Mouse (Mus musculus): ENCODE measurements around the gene Ccnd1. TPM values are rescaled to one million over a fixed set of nuclear protein-coding genes. Genes with fewer than 3 reads are reported as not detected.
"Not testable (repeated sequence)": the region's sequence is repeated elsewhere in the genome, so short reads cannot be mapped to it uniquely, and the experiment has no call there.

Ccnd1 gene
- polyA plus RNA-seq, 1 experiment, result 12.9 TPM

DNA sequence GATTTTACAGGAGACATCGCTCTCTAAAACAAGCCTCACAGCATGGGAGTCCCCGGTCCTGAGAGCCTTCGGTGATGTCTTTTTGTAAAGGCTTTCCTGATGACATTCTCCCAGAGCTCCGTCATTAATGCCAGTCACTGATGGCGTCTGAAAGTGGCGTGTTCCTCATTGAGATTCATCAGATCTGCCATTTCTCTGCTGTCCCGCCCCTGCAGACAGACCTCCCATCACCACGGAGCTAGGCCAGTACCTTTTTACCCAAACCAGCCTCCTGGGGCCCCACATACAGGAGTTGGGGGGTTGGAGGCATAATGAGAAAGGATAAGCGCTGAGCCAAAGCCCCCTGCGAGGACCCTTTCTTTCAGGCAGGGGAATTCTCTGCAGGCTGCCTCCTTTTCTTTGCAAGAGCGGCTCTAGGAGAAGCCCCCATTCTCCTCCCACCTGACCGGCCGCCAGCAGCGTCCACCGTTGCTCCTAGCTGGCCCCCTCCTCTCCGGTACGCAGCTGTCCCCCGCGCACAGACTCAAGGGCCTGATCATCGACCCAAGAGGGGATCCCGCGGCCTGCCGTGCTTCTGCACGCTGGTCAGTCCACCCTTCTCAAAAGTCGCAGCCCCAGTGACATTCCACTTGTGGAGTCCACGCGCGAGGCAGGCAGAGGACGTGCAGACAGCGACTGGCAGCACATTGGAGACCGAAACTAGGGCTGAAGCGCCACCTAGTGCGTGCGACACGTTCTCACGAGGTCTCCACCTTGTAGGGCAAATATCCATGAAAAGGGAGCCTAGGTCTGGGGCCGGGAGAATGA, 44.2 kb downstream of the Ccnd1 start:
- TF ChIP-seq FLI1 (IDR thresholded peaks at IDR 0.05; ENCODE audit: low read length) (no peak), GATA1 (IDR thresholded peaks at IDR 0.05; ENCODE audit: borderline replicate concordance, low read length) (no peak)
- Histone ChIP-seq H3K27me3 (replicated peaks) (peaks cover 72% of the 10 kb centered on the region), H3K36me3 (replicated peaks; ENCODE audit: low read length) (no peaks in the 10 kb centered on the region), H3K4me1 (peaks cover 29% of the 10 kb centered on the region), H3K9me3 (no peaks in the 10 kb centered on the region), H3K4me3 (replicated peaks) (peak overlapping the region; percentile 94)

DNA sequence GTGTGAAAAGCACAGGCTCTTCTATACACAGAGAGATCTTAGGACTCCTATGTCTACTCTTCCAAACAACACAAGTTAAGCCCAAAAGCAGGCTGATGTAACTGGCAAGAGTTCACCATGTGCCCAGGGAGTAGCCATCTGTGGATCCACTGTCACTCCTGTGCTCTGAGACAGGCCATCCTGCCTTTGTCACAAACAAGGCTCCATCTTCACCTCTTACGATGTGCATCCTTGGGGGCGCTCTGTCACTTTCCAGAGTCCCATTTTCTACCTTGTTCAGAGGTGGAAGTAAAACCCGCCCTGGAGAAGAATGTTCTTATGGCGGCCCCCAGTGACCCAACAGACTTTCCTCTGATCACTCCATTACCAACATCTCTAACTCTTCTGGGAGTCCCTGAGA, 45.0 kb downstream of the Ccnd1 start:
- H3K4me3 ChIP-seq (replicated peaks), result peak overlapping the region; percentile 94
- no peak for TF ChIP-seq GATA1 (IDR thresholded peaks at IDR 0.05; ENCODE audit: borderline replicate concordance, low read length)
- H3K36me3 ChIP-seq (replicated peaks; ENCODE audit: low read length), result no peaks in the 10 kb centered on the region
- H3K4me1 ChIP-seq, result peaks cover 29% of the 10 kb centered on the region
- H3K9me3 ChIP-seq, result no peaks in the 10 kb centered on the region
- peaks cover 71% of the 10 kb centered on the region for H3K27me3 ChIP-seq (replicated peaks)

DNA sequence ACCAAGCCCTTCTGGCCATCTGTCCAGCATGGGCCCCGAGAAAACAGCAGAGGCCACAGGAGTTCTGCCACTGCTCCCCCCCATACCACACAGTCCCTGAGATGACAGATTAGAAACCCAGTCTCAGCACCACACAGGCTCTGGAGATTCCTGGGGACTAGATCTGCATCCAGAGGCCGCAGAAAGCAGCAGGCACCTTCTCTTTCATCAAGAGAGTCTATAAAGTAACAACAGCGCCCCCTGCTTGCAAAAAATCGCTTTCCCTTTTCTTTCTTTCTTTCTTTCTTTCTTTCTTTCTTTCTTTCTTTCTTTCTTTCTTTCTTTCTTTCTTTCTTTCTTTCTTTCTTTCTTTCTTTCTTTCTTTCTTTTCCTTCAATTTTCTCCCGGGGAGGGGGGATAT, 45.5 kb downstream of the Ccnd1 start:
- Histone ChIP-seq H3K27me3 (replicated peaks) (peaks cover 71% of the 10 kb centered on the region), H3K36me3 (replicated peaks; ENCODE audit: low read length) (no peaks in the 10 kb centered on the region), H3K9me3 (no peaks in the 10 kb centered on the region), H3K4me3 (replicated peaks) (peak overlapping the region; percentile 94), H3K4me1 (peaks cover 29% of the 10 kb centered on the region)
- TF ChIP-seq GATA1 (IDR thresholded peaks at IDR 0.05; ENCODE audit: borderline replicate concordance, low read length) (no peak), FLI1 (IDR thresholded peaks at IDR 0.05; ENCODE audit: low read length) (no peak)

DNA sequence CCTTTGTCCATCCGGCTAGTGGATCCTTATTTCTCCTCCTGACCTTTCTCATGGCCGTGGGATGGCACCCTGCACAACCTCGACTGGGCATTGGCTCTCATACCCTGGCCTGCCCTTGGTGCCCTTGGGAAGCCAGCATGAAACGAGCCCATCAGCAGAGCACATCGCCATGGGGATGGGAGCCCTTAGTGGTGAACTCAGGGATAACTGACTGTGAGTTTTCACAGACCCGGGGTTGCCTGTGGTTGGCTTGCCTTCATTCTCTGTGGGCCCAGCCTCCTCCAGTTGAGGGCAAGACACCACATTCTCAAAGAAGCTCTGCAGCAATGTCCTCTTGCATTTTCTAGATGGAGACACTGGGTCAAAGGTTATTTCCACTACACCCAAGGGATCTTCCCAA, 47.4 kb downstream of the Ccnd1 start:
- Histone ChIP-seq H3K4me3 (replicated peaks) (no peak overlapping the region), H3K36me3 (replicated peaks; ENCODE audit: low read length) (no peaks in the 10 kb centered on the region), H3K9me3 (0 out of 2 replicates have a peak, but pooled peaks cover 7% of the 10 kb centered on the region), H3K4me1 (peaks cover 29% of the 10 kb centered on the region), H3K27me3 (replicated peaks) (peaks cover 66% of the 10 kb centered on the region)
- TF ChIP-seq FLI1 (IDR thresholded peaks at IDR 0.05; ENCODE audit: low read length) (no peak), GATA1 (IDR thresholded peaks at IDR 0.05; ENCODE audit: borderline replicate concordance, low read length) (no peak)

DNA sequence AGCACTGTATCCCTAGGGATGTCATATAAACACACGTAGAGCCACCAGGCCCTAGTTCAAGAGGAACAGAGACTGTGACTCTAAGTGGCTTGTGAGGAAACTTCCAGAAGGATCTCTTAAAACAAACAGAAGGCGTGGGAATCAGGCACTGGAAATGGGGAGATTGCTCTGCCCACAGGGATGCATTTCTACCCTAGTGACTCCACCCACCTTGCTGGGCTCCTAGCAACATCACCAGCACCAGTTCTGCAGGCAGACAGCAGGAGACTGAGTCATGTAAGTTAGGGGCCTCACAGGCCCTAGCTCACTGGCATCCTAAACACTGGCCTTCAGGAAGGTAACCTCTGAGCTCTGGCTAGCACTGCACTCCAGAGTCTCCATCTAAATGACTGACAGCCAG, 47.9 kb downstream of the Ccnd1 start:
- Histone ChIP-seq H3K4me3 (replicated peaks) (no peak overlapping the region), H3K9me3 (0 out of 2 replicates have a peak, but pooled peaks cover 7% of the 10 kb centered on the region), H3K4me1 (peaks cover 25% of the 10 kb centered on the region), H3K27me3 (replicated peaks) (peaks cover 66% of the 10 kb centered on the region), H3K36me3 (replicated peaks; ENCODE audit: low read length) (no peaks in the 10 kb centered on the region)
- TF ChIP-seq FLI1 (IDR thresholded peaks at IDR 0.05; ENCODE audit: low read length) (no peak), GATA1 (IDR thresholded peaks at IDR 0.05; ENCODE audit: borderline replicate concordance, low read length) (no peak)

DNA sequence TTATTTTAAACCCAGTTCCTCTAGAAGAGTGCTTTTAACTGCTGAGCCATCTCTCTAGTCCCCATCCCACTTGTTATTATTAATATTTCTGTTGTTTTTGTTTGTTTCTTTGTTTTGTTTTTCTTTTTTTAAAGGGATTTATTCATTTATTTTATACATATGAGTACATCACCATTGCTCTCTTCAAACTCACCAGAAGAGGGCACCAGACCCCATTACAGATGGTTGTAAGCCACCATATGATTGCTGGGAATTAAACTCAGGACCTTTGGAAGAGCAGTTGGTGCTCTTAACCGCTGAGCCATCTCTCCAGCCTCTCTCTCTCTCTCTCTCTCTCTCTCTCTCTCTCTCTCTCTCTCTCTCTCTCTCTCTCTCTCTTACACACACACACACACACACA, 49.1 kb downstream of the Ccnd1 start:
- H3K27me3 ChIP-seq (replicated peaks), result peaks cover 56% of the 10 kb centered on the region
- H3K9me3 ChIP-seq; H3K36me3 ChIP-seq (replicated peaks; ENCODE audit: low read length); H3K4me3 ChIP-seq (replicated peaks): not testable (repeated sequence)
- H3K4me1 ChIP-seq, result peaks cover 13% of the 10 kb centered on the region

DNA sequence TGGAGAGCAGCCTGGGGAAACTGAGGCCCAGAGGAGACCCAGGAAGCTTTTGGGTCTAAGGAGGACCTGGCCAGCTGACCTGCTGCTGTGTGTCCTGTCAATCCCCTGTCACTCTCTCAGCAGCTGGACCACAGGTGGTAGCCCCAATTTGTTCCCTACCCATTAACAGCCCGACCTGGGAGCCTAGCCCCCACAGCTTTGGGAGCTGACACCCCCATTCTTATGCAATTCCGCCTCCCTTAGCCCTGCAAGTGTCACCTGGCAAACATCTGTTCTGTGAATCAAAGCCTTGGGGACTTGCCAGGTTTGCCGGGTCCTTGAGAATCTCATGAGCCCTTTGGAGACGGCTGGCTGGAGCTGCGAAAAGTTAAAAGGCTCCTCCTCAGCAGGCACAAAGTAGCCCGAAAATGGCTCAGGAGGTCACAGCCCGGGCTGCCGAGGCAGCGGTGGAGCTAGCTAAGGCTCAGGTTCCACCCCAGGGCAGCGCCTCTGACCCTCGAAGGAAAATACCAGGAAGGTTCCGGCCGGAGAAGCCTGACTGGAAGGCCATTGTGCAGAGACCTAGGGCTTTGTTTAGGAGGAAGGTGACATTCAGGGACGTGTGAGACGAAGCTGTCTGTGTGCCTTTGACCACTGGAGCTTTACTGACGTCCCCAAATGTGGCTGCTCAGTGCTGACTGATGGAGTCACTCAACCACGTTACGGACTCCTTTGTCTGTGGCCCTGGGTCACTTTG, 51.0 kb downstream of the Ccnd1 start:
- no peaks in the 10 kb centered on the region for H3K36me3 ChIP-seq (replicated peaks; ENCODE audit: low read length)
- TF ChIP-seq FLI1 (IDR thresholded peaks at IDR 0.05; ENCODE audit: low read length) (no peak), GATA1 (IDR thresholded peaks at IDR 0.05; ENCODE audit: borderline replicate concordance, low read length) (no peak)
- H3K4me3 ChIP-seq (replicated peaks), result no peak overlapping the region
- H3K9me3 ChIP-seq, result 0 out of 2 replicates have a peak, but pooled peaks cover 7% of the 10 kb centered on the region
- peaks cover 58% of the 10 kb centered on the region for H3K27me3 ChIP-seq (replicated peaks)
- no peaks in the 10 kb centered on the region for H3K4me1 ChIP-seq

DNA sequence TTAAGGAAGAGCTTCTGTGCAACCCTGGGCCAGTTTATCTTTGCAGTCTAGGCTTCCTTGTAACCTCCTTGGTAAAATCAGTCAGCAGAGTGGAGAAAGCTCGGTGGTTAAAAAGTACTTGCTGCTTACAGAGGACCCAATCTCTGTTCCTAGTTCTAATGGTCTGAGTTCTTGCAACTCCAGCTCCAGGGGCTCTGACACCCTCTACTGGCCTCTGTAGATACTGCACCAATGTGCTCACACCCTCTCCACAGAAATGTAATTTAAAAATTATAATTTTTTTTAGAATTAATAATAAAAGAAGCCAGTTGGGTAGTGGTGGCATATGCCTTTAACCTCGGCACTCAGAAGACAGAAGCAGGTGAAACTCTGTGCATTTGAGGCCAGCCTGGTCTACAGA, 52.1 kb downstream of the Ccnd1 start:
- H3K9me3 ChIP-seq, result 0 out of 2 replicates have a peak, but pooled peaks cover 7% of the 10 kb centered on the region
- H3K4me1 ChIP-seq, result no peaks in the 10 kb centered on the region
- no peaks in the 10 kb centered on the region for H3K36me3 ChIP-seq (replicated peaks; ENCODE audit: low read length)
- H3K27me3 ChIP-seq (replicated peaks), result peaks cover 63% of the 10 kb centered on the region
- H3K4me3 ChIP-seq (replicated peaks), result no peak overlapping the region
- no peak for TF ChIP-seq GATA1 (IDR thresholded peaks at IDR 0.05; ENCODE audit: borderline replicate concordance, low read length)
- TF ChIP-seq FLI1 (IDR thresholded peaks at IDR 0.05; ENCODE audit: low read length), result no peak

DNA sequence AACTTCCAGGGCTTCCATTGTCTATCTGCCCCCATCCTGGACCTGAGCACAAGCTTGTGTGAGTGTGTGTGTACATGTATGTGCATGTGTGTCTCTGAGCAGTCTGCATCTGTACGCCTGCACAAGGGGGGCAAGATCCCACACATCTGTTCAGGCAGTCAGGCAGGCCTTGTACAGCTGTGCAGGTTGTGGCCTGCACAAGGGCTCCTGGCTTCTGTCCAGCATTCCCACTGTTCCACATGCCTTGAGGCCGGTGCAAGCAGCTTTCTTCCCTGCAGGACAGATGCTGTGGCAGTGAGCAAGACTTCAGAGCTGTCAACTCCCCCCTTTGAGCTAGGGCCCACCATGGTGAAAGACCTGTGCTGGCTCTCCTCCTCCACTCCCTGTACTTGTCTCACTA, 56.6 kb downstream of the Ccnd1 start:
- H3K9me3 ChIP-seq, result 0 out of 2 replicates have a peak, but pooled peaks cover 6% of the 10 kb centered on the region

More for the DNA sequence above, 56.6 kb downstream of the Ccnd1 start:
- H3K4me3 ChIP-seq (replicated peaks), result no peak overlapping the region
- peaks cover 52% of the 10 kb centered on the region for H3K27me3 ChIP-seq (replicated peaks)
- TF ChIP-seq GATA1 (IDR thresholded peaks at IDR 0.05; ENCODE audit: borderline replicate concordance, low read length), result no peak
- TF ChIP-seq FLI1 (IDR thresholded peaks at IDR 0.05; ENCODE audit: low read length), result no peak
- no peaks in the 10 kb centered on the region for H3K36me3 ChIP-seq (replicated peaks; ENCODE audit: low read length)
- no peaks in the 10 kb centered on the region for H3K4me1 ChIP-seq

Other genes starting within 250 kb of the Ccnd1 start
- not detected in 2 replicates for gene Ano1, start 188.0 kb downstream of the Ccnd1 start, polyA plus RNA-seq (2012; ENCODE audit: insufficient read depth, low replicate concordance)
- 7.0 and 9.2 TPM in 2 replicates for gene Fgf3, start 101.8 kb downstream of the Ccnd1 start, polyA plus RNA-seq (2012; ENCODE audit: insufficient read depth, low replicate concordance)
- gene Fgf4, start 92.6 kb downstream of the Ccnd1 start, polyA plus RNA-seq (2012; ENCODE audit: insufficient read depth, low replicate concordance), result not detected in 2 replicates
- gene Fgf15, start 43.4 kb downstream of the Ccnd1 start, polyA plus RNA-seq (2012; ENCODE audit: insufficient read depth, low replicate concordance), result 1.3 TPM in 1 of 2 replicates, not detected in the other
- 1.3 and 20.1 TPM in 2 replicates for gene LTO1, start 24.8 kb downstream of the Ccnd1 start, polyA plus RNA-seq (2012; ENCODE audit: insufficient read depth, low replicate concordance)

Measured in megakaryocyte, embryonic 14.5 days (primary cell).